Mouse (Mus musculus): ENCODE measurements around the gene Togaram1. TPM values are rescaled to one million over a fixed set of nuclear protein-coding genes. Genes with fewer than 3 reads are reported as not detected.

Togaram1 gene
- polyA plus RNA-seq (2012; rRNA removed): 14.5 and 16.4 TPM in 2 replicates

GRCm38 (mm10) chr12:64965124-64966026 is at the start of gene Togaram1, which contains the start of gene Klhl28:
Gene Togaram1 (plus strand): TSS chr12:64965804.
Gene Klhl28 (minus strand): TSS chr12:64965534.

DNA sequence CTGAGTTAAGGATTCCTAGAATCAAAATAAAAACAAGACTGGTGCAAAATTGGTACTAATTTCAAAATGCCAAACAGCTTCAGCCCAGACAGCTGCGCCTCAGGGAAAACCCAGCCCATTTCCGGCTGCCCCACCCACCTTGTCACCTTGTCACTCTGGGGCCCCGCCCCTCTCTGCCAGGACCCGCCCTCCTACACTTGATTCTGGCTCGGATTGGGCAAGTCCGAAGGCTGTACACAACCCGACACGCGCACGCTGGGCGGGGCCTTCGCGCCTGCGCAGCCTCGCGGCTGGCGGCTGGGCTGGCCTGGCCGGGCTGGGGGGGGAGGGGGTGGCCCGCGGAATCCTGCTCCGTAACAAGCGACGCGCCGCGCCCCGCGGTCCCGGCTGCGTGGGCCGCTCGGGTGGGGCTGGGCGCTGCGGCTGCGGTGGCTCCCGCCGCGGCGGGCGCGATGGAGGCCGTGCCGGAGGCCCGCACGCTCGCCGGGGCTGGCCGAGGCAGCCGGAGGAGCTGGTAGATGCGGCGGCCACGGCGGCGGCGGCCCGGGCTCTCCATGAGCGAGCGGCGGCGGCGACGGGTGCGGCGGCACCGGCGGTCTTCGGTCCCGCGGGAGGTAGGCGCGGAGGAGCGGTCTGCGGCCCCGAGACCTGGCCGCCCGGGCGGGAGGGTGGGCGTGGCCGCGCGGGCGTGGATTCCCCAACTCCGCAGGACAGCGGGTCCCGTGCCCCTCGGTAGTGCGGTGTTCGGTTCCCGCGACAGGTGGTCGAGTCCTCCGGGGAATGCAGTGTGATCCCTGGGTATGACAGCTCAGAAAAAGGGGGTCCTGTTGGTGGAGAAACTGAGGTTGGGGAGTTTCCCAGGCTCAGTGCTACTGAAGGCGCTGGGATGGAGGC is 47.8 kb upstream of the Togaram1 start, which contains the start of gene Gm527:
Gene Gm527 (plus strand): TSS at position 329 of the 894 bp plus-strand sequence.

GRCm38 (mm10) chr12:65036190-65036870 is 70.7 kb downstream of the Togaram1 start, which contains the start of gene Prpf39:
Gene Prpf39 (plus strand): TSS chr12:65036333.

Other genes with a start within 250 kb of the Togaram1 start
- gene Gm527, start 47.9 kb upstream of the Togaram1 start, polyA plus RNA-seq (2012; rRNA removed): 9.7 and 12.1 TPM in 2 replicates
- gene Klhl28, start 270 bp upstream of the Togaram1 start, polyA plus RNA-seq (2012; rRNA removed): 12.2 and 13.5 TPM in 2 replicates
- gene Prpf39, start 70.5 kb downstream of the Togaram1 start, polyA plus RNA-seq (2012; rRNA removed): 52.1 and 55.0 TPM in 2 replicates
- gene Fkbp3, start 108.2 kb downstream of the Togaram1 start, polyA plus RNA-seq (2012; rRNA removed): 360 and 410 TPM in 2 replicates
- 7.4 and 7.6 TPM in 2 replicates for gene Fancm, start 109.8 kb downstream of the Togaram1 start, polyA plus RNA-seq (2012; rRNA removed)
- 4.8 and 5.7 TPM in 2 replicates for gene Mis18bp1, start 206.8 kb downstream of the Togaram1 start, polyA plus RNA-seq (2012; rRNA removed)

Data from central nervous system, embryonic 18 days (tissue).